Mouse (Mus musculus): Measurements from ENCODE around the gene Pitpnm3.

- TF ChIP-seq GATA1 (IDR thresholded peaks at IDR 0.05; ENCODE audit: low read length) = no peak
- TF ChIP-seq TAL1 (IDR thresholded peaks at IDR 0.05; ENCODE audit: low read length) = no peak
Measured at GRCm38 (mm10) chr11:72060416-72060815, 75.2 kb downstream of the Pitpnm3 start.
